Mouse (Mus musculus) liver, adult 2 months (tissue): ENCODE data around the gene Flt1.

ENCODE experiments used
- CTCF ChIP-seq: fragments of 200-500 bp; IDR thresholded peaks from 2 replicates; pipeline ENCODE4 v1.5.1; 2011; ENCODE audit warnings: low read depth, low read length, control low read depth
- POLR2A ChIP-seq: fragments of 200-500 bp; IDR thresholded peaks from 2 replicates; pipeline ENCODE4 v1.6.1; 2011; ENCODE audit warnings: low read length, control low read depth; ENCODE audit not compliant: insufficient read depth; ENCODE audit errors: extremely low read depth

DNA sequence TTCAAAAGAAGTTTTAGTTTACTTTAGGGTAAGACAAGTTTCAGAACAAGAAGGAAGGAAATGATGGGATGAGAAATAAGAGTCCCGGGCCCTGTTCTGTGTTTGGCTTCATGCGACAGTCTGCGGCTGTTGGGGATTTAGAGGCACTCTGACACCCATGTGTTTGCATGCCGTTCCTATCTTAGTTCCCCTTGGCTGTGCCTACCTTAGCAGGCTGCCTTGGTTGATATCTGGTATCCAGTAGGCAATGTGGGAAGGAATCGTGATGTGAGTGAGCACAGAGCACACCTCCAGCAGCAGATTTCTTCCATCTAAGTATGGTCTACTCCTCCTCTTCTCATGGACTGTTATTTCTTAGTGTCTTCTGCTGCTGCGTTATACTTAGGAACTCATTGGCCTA lies 193.8 kb downstream of the Flt1 start:
- TF ChIP-seq POLR2A (no peak), CTCF (no peak)
